Mouse (Mus musculus) megakaryocyte, embryonic 14.5 days (primary cell): Measurements from ENCODE around the gene Chmp6.

Source experiments
- FLI1 ChIP-seq: IDR thresholded peaks from 2 replicates; pipeline ENCODE4 v1.6.1; 2012; ENCODE audit warnings: low read length, inconsistent platforms, mixed read lengths
- GATA1 ChIP-seq: IDR thresholded peaks from 3 replicates; pipeline ENCODE4 v1.6.1; 2012; ENCODE audit warnings: mixed read lengths, low read length, inconsistent platforms, borderline replicate concordance

DNA sequence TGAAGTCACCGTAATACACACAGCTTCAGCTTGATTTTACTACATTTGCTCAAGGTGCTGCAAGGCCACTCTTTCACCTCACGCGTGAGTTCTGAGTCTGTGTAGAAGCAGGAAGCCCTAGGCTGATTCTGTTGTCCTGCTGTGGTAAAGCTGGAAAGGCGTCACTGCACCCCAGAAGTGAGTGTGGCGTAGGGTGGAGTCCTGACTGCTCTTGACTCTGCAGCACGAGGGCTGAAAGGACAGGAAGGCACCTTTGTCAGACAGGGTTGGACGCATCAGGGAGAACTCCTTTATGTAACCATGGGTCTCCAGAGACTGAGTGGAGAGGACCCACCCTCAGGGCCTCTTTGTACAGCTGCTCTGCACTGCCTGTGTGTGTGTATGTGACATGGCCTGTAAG, 36.1 kb upstream of the Chmp6 start:
- TF ChIP-seq GATA1 (no peak), FLI1 (no peak)
